Mouse (Mus musculus) G1E (cell line): ENCODE results near the gene Actc1.

Experiments used
- CTCF ChIP-seq: IDR thresholded peaks from 2 replicates; pipeline ENCODE4 v1.5.1; 2012; ENCODE audit warnings: low read depth, low read length, inconsistent platforms, mixed read lengths
- GATA1 ChIP-seq: IDR thresholded peaks from 2 replicates; pipeline ENCODE4 v1.6.1; 2012; ENCODE audit warnings: borderline replicate concordance, low read length, inconsistent platforms, mixed read lengths
- GATA2 ChIP-seq: IDR thresholded peaks from 2 replicates; pipeline ENCODE4 v1.6.1; 2012; ENCODE audit warnings: low read depth, low read length, inconsistent platforms, borderline replicate concordance
- POLR2AphosphoS5 ChIP-seq: IDR thresholded peaks from 2 replicates; pipeline ENCODE4 v1.6.1; 2012; ENCODE audit warnings: low read depth, low read length, inconsistent platforms; ENCODE audit not compliant: insufficient replicate concordance
- TAL1 ChIP-seq: conservative IDR thresholded peaks from 2 replicates; pipeline ENCODE4 v1.6.1; 2012; ENCODE audit warnings: low read depth, low read length, inconsistent platforms, mixed read lengths

DNA sequence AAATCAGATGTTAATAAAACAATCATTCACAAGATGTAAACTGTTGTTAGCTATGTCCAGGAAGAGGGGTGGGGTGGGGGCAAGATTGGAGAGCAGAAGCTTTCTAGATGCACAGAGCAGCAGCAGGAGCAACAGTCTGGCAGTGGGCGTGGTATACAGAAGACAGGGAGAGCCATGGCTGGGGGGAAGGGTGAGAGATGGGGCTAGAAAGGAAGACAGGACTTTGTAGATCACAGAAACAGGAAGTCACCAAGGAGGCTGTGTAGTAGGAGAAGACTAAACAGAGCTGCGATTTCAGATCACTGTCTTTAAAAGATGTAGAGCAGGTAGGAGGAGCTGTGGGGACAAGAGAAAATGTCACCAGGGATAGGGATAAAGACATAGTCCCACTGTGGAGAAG, 21.1 kb downstream of the Actc1 start:
- no peak for TF ChIP-seq CTCF
- no peak for TF ChIP-seq GATA1
- TF ChIP-seq GATA2, result no peak
- TF ChIP-seq POLR2AphosphoS5, result no peak
- no peak for TF ChIP-seq TAL1
